Mouse (Mus musculus) T-cell, adult 2 months (primary cell): ENCODE measurements around the gene Mrpl54.

Experiments
- DNase-seq: peaks from one replicate; pipeline ENCODE4 v3.0.0; 2022; ENCODE audit warnings: low spot score

The Mrpl54 gene

GRCm38 (mm10) chr10:81261025-81261424 lies 5.7 kb downstream of the Mrpl54 start:
- no peak for DNase-seq

GRCm38 (mm10) chr10:81259225-81259884 lies 7.4 kb downstream of the Mrpl54 start:
- DNase-seq = no peak

GRCm38 (mm10) chr10:81257158-81258039 lies 9.3 kb downstream of the Mrpl54 start:
- DNase-seq = peak; percentile 29

DNA sequence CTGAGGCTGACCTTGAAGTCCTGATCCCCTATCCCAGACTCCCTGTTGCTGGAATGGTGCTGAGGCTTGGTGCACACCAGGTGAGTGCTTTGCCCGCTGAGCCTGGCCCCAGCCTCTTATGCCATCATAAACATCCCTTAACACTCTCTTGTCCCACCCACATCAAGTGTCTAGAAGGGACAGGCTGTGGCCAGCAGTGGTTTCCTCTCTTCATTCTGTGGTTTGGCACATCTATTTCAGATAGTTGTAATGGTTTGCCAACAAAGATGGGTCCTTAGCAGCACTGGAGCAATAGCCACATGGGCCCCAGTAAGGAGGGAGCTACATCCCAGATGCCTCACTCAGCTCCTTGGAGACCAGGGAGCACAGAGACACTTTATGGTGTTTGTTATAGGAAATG lies 11.8 kb downstream of the Mrpl54 start:
- DNase-seq = no peak

- DNase-seq = peak; percentile 59
Observed at GRCm38 (mm10) chr10:81252424-81253419, 14.0 kb downstream of the Mrpl54 start, which contains the start of gene Matk. TSS of gene Matk (plus strand) at chr10:81252935.

DNA sequence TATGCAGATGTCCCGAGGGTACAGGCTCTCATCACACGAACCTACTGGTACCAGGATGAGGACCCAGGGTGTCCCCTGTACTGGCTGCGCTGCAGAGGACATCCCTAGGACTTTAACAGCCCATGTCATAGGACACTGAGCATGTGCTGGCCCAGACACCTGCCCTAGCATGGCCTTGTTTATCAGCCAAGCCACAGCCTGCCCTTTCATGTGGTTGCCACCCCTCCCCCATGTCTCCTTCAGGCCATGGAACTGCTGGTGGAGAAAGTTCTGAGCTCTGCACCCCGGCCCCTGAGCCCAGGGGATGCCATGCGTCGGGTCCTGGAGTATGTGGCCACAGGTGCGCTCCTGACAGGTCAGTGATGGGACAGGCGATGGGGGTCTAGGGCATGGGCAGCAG lies 17.3 kb downstream of the Mrpl54 start:
- no peak for DNase-seq

DNA sequence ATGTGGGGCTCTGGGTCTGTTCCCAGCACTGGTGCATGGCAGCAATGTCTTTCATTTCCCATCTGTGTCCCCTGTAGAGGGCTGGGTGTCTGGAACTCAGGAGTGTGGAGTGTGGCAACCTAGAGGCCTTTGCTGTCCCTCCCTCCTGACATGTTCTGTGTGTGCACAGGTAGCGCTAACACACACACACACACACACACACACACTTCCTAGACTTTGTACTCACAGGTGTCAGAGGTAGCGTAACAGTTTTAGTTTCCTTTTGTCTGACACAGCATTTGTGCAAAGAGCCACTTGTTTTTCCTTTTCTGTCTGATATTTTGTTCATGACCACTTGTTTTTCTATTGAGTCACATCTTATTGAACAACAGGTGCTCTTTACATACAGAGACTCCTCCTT lies 18.9 kb downstream of the Mrpl54 start:
- DNase-seq = peak; percentile 65

DNA sequence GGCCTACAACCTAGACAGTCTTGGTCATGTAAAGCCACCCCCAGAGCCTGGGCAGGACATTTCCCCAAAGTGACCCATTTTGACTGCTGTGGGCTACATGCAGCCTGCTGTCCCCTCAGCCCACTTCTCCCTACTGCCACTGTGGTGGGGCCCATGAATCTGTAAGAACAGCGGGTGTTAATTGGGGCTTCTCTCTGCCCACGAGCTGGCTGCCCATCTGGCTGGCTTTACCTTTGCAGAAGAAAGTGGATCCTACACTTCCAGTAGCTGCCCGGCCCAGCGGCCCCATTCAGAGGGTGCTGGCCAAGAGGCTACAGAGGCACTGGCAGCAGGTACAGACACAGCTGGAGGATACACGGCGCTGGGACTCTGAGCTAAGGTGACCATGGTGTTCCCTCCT lies 21.6 kb downstream of the Mrpl54 start:
- no peak for DNase-seq

- DNase-seq = peak; percentile 76
Observed at GRCm38 (mm10) chr10:81244595-81244994, 22.1 kb downstream of the Mrpl54 start.

- no peak for DNase-seq
Observed at GRCm38 (mm10) chr10:81244146-81244545, 22.6 kb downstream of the Mrpl54 start.

- no peak for DNase-seq
Observed at GRCm38 (mm10) chr10:81242021-81242420, 24.7 kb downstream of the Mrpl54 start.

GRCm38 (mm10) chr10:81240876-81241275 lies 25.9 kb downstream of the Mrpl54 start:
- peak; percentile 62 for DNase-seq

GRCm38 (mm10) chr10:81238618-81239017 lies 28.1 kb downstream of the Mrpl54 start:
- DNase-seq = no peak

DNA sequence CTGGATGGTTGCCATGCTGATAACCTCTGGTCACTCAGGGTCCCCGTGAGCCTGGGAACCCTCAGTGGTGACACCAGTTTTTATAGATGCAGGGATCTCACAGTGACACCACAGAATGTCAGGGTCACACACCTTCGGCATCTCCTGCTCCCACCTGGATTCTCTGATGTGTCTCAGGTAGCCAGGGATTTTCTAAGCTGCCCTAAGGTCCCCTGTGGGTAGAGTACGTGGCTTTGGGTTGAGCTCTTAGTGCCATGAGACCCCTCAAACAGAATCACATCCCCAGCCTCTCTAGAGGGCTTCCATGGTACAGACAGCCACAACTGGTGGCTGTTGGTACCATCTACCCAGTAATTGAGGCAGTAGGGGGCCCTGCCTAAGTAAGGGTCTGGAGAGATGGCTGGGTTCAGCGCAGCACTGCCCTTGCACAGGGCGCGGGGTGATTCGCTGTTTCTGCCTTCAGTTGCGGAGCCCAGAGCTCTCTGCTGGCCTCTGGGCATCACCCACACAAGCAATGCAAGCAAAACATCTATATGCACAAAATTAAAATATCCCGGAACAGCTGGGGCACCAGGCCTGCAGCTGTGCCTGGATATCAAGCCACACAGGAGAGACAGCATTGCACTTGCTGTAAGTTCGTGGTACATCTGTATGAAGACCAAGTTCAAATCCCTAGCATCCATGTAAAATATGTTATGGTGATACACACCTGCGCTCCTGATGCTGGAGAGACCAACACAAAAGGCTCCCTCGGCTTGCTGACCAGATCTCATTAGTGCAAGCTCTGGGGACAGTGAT lies 30.1 kb downstream of the Mrpl54 start:
- no peak for DNase-seq

GRCm38 (mm10) chr10:81234206-81234605 lies 32.5 kb downstream of the Mrpl54 start:
- DNase-seq = no peak

DNA sequence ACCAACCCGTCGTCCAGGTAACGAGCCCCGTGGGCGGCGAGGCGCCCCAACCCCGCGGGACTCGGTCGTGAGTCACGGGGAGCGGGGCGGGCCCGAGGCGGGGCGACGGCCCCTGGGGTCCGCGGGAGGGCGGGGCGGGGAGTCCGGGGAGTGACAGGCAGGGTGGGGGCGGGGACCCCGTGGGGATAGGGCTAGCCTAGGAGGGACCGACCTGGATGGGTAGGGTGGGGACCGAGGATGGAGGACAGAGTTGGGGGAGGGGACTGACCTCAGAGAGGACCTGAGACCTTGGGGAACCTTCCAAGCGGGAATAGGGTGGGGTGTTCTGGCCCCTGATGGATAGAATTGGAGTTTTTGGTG lies 33.5 kb downstream of the Mrpl54 start:
- DNase-seq = no peak

- peak; percentile 93 for DNase-seq
Observed at GRCm38 (mm10) chr10:81232580-81233225, 34.0 kb downstream of the Mrpl54 start, which contains the start of gene Zfr2. TSS of gene Zfr2 (plus strand) at chr10:81233155.

GRCm38 (mm10) chr10:81231436-81231835 lies 35.3 kb downstream of the Mrpl54 start:
- no peak for DNase-seq

- peak; percentile 18 for DNase-seq
Observed at GRCm38 (mm10) chr10:81230438-81231332, 36.0 kb downstream of the Mrpl54 start, which contains the start of gene Atcay. TSS of gene Atcay (minus strand) at chr10:81230833.
